Mouse (Mus musculus): ENCODE data around the gene Tbl1x.

- TF ChIP-seq CTCF (IDR thresholded peaks at IDR 0.05; ENCODE audit: control insufficient read depth, insufficient read depth, insufficient read length) (no peak), USF1 (IDR thresholded peaks at IDR 0.05; ENCODE audit: low read depth) (no peak), MAX (IDR thresholded peaks at IDR 0.05) (no peak), MYOG (IDR thresholded peaks at IDR 0.05; ENCODE audit: control insufficient read depth, extremely low read depth, insufficient read length) (no peak), MYOD1 (IDR thresholded peaks at IDR 0.05; ENCODE audit: control insufficient read depth, insufficient read length, low read depth) (no peak)
Observed at GRCm38 (mm10) chrX:77522842-77523375, 12.1 kb downstream of the Tbl1x start.

Data from C2C12 (cell line).